Mouse (Mus musculus): ENCODE data around the gene Ccndbp1. TPM values are rescaled to one million over a fixed set of nuclear protein-coding genes. Genes with fewer than 3 reads are reported as not detected.

The Ccndbp1 gene
- 76.1 and 87.1 TPM in 2 replicates for polyA plus RNA-seq (2014; fragmentation: Nextera tagmentation; extraction: Ambion mirVana)

DNA sequence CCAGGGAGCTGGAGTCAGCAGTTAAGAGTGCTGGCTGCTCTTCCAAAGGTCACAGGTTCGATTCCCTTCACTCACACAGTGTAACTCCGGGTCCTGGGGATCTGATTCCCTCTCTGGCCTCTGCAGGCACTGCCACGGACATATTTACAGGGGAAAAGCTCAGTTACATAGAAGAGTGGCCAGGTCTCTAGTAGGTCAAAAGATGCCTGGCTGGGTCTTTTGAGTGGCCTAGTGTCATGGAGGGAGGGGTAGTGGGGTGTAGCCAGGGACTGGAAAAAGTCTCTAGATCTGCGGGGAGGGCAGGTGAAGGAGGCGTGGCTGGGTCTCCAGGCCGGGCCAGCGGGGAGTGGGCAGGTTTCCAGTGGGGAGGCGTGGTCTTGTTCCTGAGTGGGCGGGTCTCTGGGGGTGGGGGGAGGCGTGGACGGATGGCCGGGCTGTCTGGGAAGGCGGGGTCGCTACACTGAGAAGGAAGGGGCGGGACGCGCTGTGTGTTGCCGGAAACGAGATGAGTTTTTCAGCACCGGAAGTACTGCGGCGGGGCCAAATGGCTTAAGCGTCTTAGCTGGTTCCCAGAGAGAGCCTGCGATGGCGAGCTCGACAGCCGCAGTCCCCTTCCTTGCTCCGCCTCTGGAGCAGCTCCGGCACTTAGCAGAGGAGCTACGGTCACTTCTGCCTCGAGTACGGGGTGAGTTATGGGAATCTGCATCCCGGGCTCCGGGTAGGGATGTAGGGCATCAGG lies at the start of gene Ccndbp1:
Gene Ccndbp1 (plus strand): TSS at position 479 of the 739 bp plus-strand sequence.
- Histone ChIP-seq H3K9me3 (ENCODE audit: control insufficient read depth, low read length) (no peaks in the 10 kb centered on the region), H3K4me1 (replicated peaks; ENCODE audit: control insufficient read depth, insufficient read depth, low read length) (peaks cover 10% of the 10 kb centered on the region), H3K27me3 (ENCODE audit: control insufficient read depth, insufficient read depth, low read length) (no peaks in the 10 kb centered on the region), H3K4me3 (replicated peaks; ENCODE audit: low read length) (peak within 1 kb of the TSS; percentile 63), H3K9ac (peak within 1 kb of the TSS; percentile 71), H3K27ac (no peak within 1 kb of the TSS), H3K36me3 (replicated peaks; ENCODE audit: control insufficient read depth, insufficient read depth) (peaks cover 31% of the 10 kb centered on the region), H3K4me2 (replicated peaks) (peak within 1 kb of the TSS; percentile 65)
- DNase-seq (ENCODE audit: low spot score) (peak; percentile 89), ATAC-seq (ENCODE audit: low FRiP score) (peak; percentile 96)
- WGBS: 1% methylated on average over 34 of the region's 34 CpGs

DNA sequence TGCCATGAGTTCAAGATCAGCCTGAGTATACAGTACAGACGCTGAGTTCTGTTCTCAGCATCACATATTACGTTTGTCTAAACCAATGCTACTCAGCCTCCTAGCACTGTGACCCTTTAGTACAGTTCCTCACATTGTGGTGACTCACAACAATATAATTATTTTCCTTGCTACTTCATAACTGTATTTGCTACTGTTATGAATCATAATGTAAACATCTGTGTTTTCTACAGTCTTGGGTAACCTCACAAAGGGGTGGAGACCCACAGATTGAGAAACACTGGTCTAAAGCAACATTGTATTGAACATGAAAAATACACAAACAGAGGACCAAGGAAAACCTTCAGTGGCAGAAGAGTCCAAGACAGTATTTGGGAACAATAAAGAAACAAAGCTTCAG lies 48.8 kb upstream of the Ccndbp1 start:
- no peaks in the 10 kb centered on the region for H3K9me3 ChIP-seq (ENCODE audit: control insufficient read depth, low read length)
- no peak overlapping the region for H3K4me2 ChIP-seq (replicated peaks)
- no peak overlapping the region for H3K27ac ChIP-seq
- peaks cover 42% of the 10 kb centered on the region for H3K36me3 ChIP-seq (replicated peaks; ENCODE audit: control insufficient read depth, insufficient read depth)
- no peak for DNase-seq (ENCODE audit: low spot score)
- no peak overlapping the region for H3K4me3 ChIP-seq (replicated peaks; ENCODE audit: low read length)
- 86% methylated on average over 2 of the region's 2 CpGs for WGBS
- no peaks in the 10 kb centered on the region for H3K4me1 ChIP-seq (replicated peaks; ENCODE audit: control insufficient read depth, insufficient read depth, low read length)
- no peaks in the 10 kb centered on the region for H3K27me3 ChIP-seq (ENCODE audit: control insufficient read depth, insufficient read depth, low read length)
- no peak overlapping the region for H3K9ac ChIP-seq
- no peak for ATAC-seq (ENCODE audit: low FRiP score)

DNA sequence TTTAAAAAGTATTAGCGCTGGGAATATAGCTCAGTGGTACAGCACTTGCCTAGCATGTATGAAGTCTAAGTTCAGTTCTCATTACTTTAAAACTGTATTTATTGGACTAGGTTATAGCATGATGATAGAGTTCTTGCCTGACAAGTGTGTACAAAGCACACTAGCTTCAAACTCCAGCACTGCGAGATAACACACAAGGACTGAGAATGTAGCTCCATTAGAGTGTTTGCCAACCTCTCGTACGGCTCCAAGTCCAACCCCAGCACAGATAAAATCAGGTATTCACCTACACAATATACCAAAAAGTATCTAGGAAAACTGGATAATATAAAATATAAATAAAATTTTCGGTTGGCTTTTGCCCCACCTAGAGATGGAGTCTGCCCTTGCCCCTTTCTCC lies 48.4 kb upstream of the Ccndbp1 start:
- Histone ChIP-seq H3K4me1 (replicated peaks; ENCODE audit: control insufficient read depth, insufficient read depth, low read length) (no peaks in the 10 kb centered on the region), H3K4me2 (replicated peaks) (no peak overlapping the region), H3K27me3 (ENCODE audit: control insufficient read depth, insufficient read depth, low read length) (no peaks in the 10 kb centered on the region), H3K4me3 (replicated peaks; ENCODE audit: low read length) (no peak overlapping the region), H3K9me3 (ENCODE audit: control insufficient read depth, low read length) (no peaks in the 10 kb centered on the region), H3K27ac (no peak overlapping the region), H3K9ac (no peak overlapping the region), H3K36me3 (replicated peaks; ENCODE audit: control insufficient read depth, insufficient read depth) (peaks cover 38% of the 10 kb centered on the region)
- WGBS: 94% methylated on average over 5 of the region's 5 CpGs
- DNase-seq (ENCODE audit: low spot score) (no peak), ATAC-seq (ENCODE audit: low FRiP score) (no peak)

DNA sequence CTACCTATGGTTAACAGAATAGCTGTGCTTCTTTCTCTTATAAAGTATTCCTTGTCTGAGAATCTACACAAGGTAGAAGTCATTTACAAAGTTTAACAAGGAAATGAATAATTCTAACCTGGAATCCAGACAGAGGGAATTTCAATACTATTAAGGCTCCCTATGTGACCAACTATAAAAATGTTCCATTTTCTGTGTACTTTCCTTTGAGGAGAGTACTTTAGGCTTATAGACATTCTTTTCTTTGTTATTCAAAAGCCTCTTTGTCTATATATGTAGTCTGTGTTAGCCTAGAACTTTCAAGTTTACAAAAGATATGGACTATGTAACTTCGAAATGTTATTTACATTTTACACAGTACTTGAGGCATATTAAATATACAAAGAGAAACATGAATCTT lies 47.9 kb upstream of the Ccndbp1 start:
- no peaks in the 10 kb centered on the region for H3K9me3 ChIP-seq (ENCODE audit: control insufficient read depth, low read length)
- no peak overlapping the region for H3K4me2 ChIP-seq (replicated peaks)
- H3K4me3 ChIP-seq (replicated peaks; ENCODE audit: low read length): no peak overlapping the region
- 94% methylated on average over 1 of the region's 1 CpGs for WGBS
- peaks cover 33% of the 10 kb centered on the region for H3K36me3 ChIP-seq (replicated peaks; ENCODE audit: control insufficient read depth, insufficient read depth)
- no peak overlapping the region for H3K9ac ChIP-seq
- no peaks in the 10 kb centered on the region for H3K27me3 ChIP-seq (ENCODE audit: control insufficient read depth, insufficient read depth, low read length)
- H3K27ac ChIP-seq: no peak overlapping the region
- no peaks in the 10 kb centered on the region for H3K4me1 ChIP-seq (replicated peaks; ENCODE audit: control insufficient read depth, insufficient read depth, low read length)
- ATAC-seq (ENCODE audit: low FRiP score): no peak
- DNase-seq (ENCODE audit: low spot score): no peak

DNA sequence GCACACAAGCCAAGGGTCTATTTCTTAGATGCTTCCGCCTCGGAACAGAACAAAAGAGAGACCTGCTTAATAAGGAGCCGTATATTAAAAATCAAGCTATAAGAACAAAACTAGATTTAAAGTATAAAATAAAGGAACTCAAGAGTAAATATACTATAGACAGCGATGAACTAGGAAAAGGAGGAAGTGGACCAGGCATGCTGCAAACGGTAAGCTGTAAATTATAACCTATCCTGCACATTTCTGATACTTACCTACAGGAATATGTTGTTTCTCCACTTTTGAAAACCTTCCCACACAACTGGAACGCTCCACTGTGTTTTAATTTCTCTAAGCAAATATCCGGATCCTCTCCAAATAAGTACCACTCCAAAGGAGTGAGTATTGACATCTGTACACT lies 45.1 kb upstream of the Ccndbp1 start:
- ATAC-seq (ENCODE audit: low FRiP score) (no peak), DNase-seq (ENCODE audit: low spot score) (no peak)
- Histone ChIP-seq H3K4me1 (replicated peaks; ENCODE audit: control insufficient read depth, insufficient read depth, low read length) (0 out of 2 replicates have a peak, but pooled peaks cover under 1% of the 10 kb centered on the region), H3K9me3 (ENCODE audit: control insufficient read depth, low read length) (no peaks in the 10 kb centered on the region), H3K36me3 (replicated peaks; ENCODE audit: control insufficient read depth, insufficient read depth) (peaks cover 28% of the 10 kb centered on the region), H3K4me2 (replicated peaks) (no peak overlapping the region), H3K4me3 (replicated peaks; ENCODE audit: low read length) (no peak overlapping the region), H3K27me3 (ENCODE audit: control insufficient read depth, insufficient read depth, low read length) (no peaks in the 10 kb centered on the region), H3K9ac (no peak overlapping the region), H3K27ac (no peak overlapping the region)
- WGBS: 96% methylated on average over 7 of the region's 7 CpGs

DNA sequence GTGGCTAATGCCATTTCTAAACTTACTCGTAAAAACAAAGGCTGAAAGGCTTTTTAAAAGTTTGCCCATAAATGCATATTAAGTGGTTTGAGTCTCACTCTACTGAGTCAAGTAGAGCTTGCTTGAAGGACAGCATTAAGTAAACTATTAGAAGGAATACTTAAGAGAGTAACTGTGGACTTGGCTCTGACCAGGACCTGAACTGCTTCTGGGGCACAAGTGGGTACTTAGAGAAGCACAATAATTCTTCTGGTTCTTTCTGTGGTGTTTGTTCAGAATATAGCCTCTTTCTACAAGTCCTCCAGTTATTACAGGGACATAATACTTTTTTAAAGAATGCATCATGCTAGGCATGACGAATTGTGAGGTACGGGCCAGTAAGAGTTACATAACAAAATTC lies 42.7 kb upstream of the Ccndbp1 start:
- Histone ChIP-seq H3K27ac (no peak overlapping the region), H3K9me3 (ENCODE audit: control insufficient read depth, low read length) (no peaks in the 10 kb centered on the region), H3K4me1 (replicated peaks; ENCODE audit: control insufficient read depth, insufficient read depth, low read length) (peaks cover 15% of the 10 kb centered on the region), H3K27me3 (ENCODE audit: control insufficient read depth, insufficient read depth, low read length) (no peaks in the 10 kb centered on the region), H3K9ac (no peak overlapping the region), H3K4me3 (replicated peaks; ENCODE audit: low read length) (no peak overlapping the region), H3K36me3 (replicated peaks; ENCODE audit: control insufficient read depth, insufficient read depth) (peaks cover 16% of the 10 kb centered on the region), H3K4me2 (replicated peaks) (no peak overlapping the region)
- no peak for ATAC-seq (ENCODE audit: low FRiP score)
- WGBS: 87% methylated on average over 3 of the region's 3 CpGs
- no peak for DNase-seq (ENCODE audit: low spot score)

DNA sequence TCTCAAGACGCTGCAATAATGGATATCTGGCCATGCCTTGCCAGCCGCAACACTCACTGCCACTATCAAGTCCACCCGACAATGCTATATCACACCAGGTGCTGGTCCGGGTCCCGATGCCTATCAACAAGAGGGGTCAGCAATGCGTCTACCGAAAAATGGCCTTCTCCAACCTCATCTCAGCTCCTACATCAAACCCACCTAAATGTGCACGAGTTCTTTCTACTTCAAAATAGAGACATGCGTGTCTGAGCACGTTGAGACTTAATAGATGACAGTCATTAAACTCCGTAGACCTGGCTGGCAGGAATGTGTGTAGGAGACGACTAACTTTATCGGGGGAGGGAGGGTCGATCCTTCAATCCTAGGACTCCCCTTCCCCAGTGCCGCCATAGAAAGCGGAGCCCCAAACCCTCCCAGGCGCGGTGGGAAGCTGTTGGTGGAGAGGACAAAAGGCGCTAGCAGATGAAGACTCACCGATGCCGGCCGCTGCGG lies 38.1 kb upstream of the Ccndbp1 start:
- DNase-seq (ENCODE audit: low spot score): peak; percentile 36
- WGBS: under 1% methylated on average over 23 of the region's 23 CpGs

DNA sequence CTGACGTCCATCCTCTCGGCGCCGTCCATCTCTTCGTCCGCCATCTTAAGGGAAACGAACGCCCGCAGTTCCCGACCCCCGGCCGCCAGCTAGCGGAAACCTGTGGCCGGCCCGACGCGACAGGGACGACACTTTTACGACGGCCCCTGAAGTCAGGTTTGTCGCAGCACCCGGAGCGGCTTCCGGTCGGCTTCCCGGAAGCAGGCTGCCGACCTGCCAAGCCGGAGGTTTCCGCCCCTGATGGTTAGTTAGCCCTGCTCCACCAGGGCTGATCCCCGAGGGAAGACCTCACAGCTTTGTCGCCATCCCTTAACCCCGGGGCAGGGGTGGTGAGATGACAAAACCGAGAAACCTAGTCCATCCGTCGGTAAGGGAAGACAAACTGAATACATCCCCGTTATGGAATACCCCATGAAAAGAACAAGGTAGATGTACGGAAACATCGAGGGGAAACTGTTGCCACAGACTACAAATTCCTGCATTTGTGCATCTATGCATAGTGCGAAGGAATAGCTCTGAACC lies 37.6 kb upstream of the Ccndbp1 start, which contains the start of gene Ubr1:
Gene Ubr1 (minus strand): TSS at position 157 of the 522 bp plus-strand sequence.
- Histone ChIP-seq H3K9me3 (ENCODE audit: control insufficient read depth, low read length) (no peaks in the 10 kb centered on the region), H3K4me2 (replicated peaks) (peak within 1 kb of the TSS; percentile 68), H3K9ac (peak within 1 kb of the TSS; percentile 80), H3K4me3 (replicated peaks; ENCODE audit: low read length) (peak within 1 kb of the TSS; percentile 67), H3K4me1 (replicated peaks; ENCODE audit: control insufficient read depth, insufficient read depth, low read length) (peaks cover 22% of the 10 kb centered on the region), H3K36me3 (replicated peaks; ENCODE audit: control insufficient read depth, insufficient read depth) (no peaks in the 10 kb centered on the region; the same call in 1 of the 2 replicates), H3K27me3 (ENCODE audit: control insufficient read depth, insufficient read depth, low read length) (no peaks in the 10 kb centered on the region), H3K27ac (peak within 1 kb of the TSS; percentile 86)
- WGBS: under 1% methylated on average over 39 of the region's 39 CpGs
- peak; percentile 91 for ATAC-seq (ENCODE audit: low FRiP score)
- DNase-seq (ENCODE audit: low spot score): peak; percentile 86

More for the DNA sequence above, 38.1 kb upstream of the Ccndbp1 start:
- H3K4me3 ChIP-seq (replicated peaks; ENCODE audit: low read length): peak overlapping the region; percentile 67
- H3K9me3 ChIP-seq (ENCODE audit: control insufficient read depth, low read length): no peaks in the 10 kb centered on the region
- no peaks in the 10 kb centered on the region; the same call in 1 of the 2 replicates for H3K36me3 ChIP-seq (replicated peaks; ENCODE audit: control insufficient read depth, insufficient read depth)
- ATAC-seq (ENCODE audit: low FRiP score): no peak; the same call in none of the 2 replicates
- no peaks in the 10 kb centered on the region for H3K27me3 ChIP-seq (ENCODE audit: control insufficient read depth, insufficient read depth, low read length)
- peak overlapping the region; percentile 86 for H3K27ac ChIP-seq
- peak overlapping the region; percentile 80 for H3K9ac ChIP-seq
- peak overlapping the region; percentile 68 for H3K4me2 ChIP-seq (replicated peaks)
- H3K4me1 ChIP-seq (replicated peaks; ENCODE audit: control insufficient read depth, insufficient read depth, low read length): peaks cover 22% of the 10 kb centered on the region

DNA sequence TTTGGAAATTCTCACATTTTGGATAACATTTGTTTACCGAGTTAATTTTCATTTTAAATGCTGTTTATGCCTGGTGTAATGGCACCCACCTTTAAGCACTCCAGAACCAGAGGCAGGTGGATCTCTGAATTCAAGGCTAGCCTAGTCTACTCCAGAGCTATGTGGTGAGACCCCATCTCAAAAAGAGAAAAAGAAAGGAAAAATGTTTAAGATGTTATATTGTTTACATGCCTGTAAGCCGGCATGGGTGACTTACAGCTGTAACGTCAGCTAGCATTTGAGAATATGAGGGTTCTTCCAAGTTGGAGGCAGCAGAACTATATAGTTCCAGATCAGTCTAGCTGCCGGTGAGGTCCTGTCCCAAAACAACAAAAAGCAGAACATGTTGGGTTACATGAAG lies 36.4 kb upstream of the Ccndbp1 start:
- Histone ChIP-seq H3K27ac (no peak overlapping the region), H3K4me3 (replicated peaks; ENCODE audit: low read length) (peak overlapping the region; percentile 67; the same call in 1 of the 2 replicates), H3K4me2 (replicated peaks) (peak overlapping the region; percentile 68), H3K4me1 (replicated peaks; ENCODE audit: control insufficient read depth, insufficient read depth, low read length) (peaks cover 22% of the 10 kb centered on the region), H3K27me3 (ENCODE audit: control insufficient read depth, insufficient read depth, low read length) (no peaks in the 10 kb centered on the region), H3K9ac (no peak overlapping the region), H3K9me3 (ENCODE audit: control insufficient read depth, low read length) (no peaks in the 10 kb centered on the region), H3K36me3 (replicated peaks; ENCODE audit: control insufficient read depth, insufficient read depth) (no peaks in the 10 kb centered on the region; the same call in 1 of the 2 replicates)
- ATAC-seq (ENCODE audit: low FRiP score): no peak
- WGBS: 94% methylated on average over 4 of the region's 4 CpGs
- no peak for DNase-seq (ENCODE audit: low spot score)
